Mouse (Mus musculus) liver, embryonic 11.5 days (tissue): ENCODE measurements around the gene Wdfy3. TPM values are rescaled to one million over a fixed set of nuclear protein-coding genes. Genes with fewer than 3 reads are reported as not detected.

Source experiments
- ATAC-seq: fragments of 200-750 bp; cut with Nextera tagmentation; replicated peaks from 2 replicates; pipeline ENCODE4 v1.8.0; 2017; ENCODE audit warnings: moderate number of reproducible peaks, mild to moderate bottlenecking, moderate TSS enrichment, moderate library complexity; ENCODE audit not compliant: low FRiP score
- DNase-seq: peaks from one replicate; pipeline ENCODE4 v3.0.0-alpha.2; 2017; ENCODE audit warnings: low spot score
- H3K27ac ChIP-seq: fragments of 300-500 bp; sonication (generic); 2 replicates; pipeline ENCODE4 v1.5.1; 2014; ENCODE audit warnings: mild to moderate bottlenecking, low read depth, low read length, control low read depth
- H3K27me3 ChIP-seq: fragments of 300-500 bp; sonication (generic); replicated peaks from 2 replicates; pipeline ENCODE4 v1.6.1; 2014; ENCODE audit warnings: low read length, mixed read lengths; ENCODE audit not compliant: control insufficient read depth, insufficient read depth
- H3K36me3 ChIP-seq: fragments of 300-500 bp; sonication (generic); 2 replicates; pipeline ENCODE4 v1.6.1; 2014; ENCODE audit warnings: mild to moderate bottlenecking, low read length, moderate library complexity, mixed read lengths; ENCODE audit not compliant: control insufficient read depth, insufficient read depth
- H3K4me1 ChIP-seq: fragments of 300-500 bp; sonication (generic); replicated peaks from 2 replicates; pipeline ENCODE4 v1.6.1; 2014; ENCODE audit warnings: low read length, mixed read lengths; ENCODE audit not compliant: control insufficient read depth, insufficient read depth
- H3K4me2 ChIP-seq: fragments of 300-500 bp; sonication (generic); 2 replicates; pipeline ENCODE4 v1.6.1; 2014; ENCODE audit warnings: mild to moderate bottlenecking, control low read depth, moderate library complexity
- H3K4me3 ChIP-seq: fragments of 300-500 bp; sonication (generic); 2 replicates; pipeline ENCODE4 v1.5.1; 2014; ENCODE audit warnings: low read depth, low read length, control low read depth
- H3K9ac ChIP-seq: fragments of 300-500 bp; sonication (generic); 2 replicates; pipeline ENCODE4 v1.6.1; 2014; ENCODE audit warnings: low read depth, low read length, control low read depth
- H3K9me3 ChIP-seq: fragments of 300-500 bp; sonication (generic); 2 replicates; pipeline ENCODE4 v1.6.1; 2016; ENCODE audit warnings: low read length, inconsistent platforms, mixed read lengths; ENCODE audit not compliant: control insufficient read depth
- WGBS: fragments of 180-500 bp; shearing (Covaris S2); extraction: QIAGEN DNeasy Blood & Tissue Kit; methylation state at CpG from one replicate; pipeline ENCODE4 v1.1.7; 2014; 5-methylcytosine and 5-hydroxymethylcytosine counted together
- polyA plus RNA-seq: library from polyadenylated mRNA; unstranded; fragments of >200 nt; fragmentation: Nextera tagmentation; extraction: Ambion mirVana; gene quantifications from 2 replicates; pipeline ENCODE4 v1.2.1, GENCODE M21; 2014

The Wdfy3 gene
- polyA plus RNA-seq, 1 experiment from 2014 or later = 12.7 TPM

DNA sequence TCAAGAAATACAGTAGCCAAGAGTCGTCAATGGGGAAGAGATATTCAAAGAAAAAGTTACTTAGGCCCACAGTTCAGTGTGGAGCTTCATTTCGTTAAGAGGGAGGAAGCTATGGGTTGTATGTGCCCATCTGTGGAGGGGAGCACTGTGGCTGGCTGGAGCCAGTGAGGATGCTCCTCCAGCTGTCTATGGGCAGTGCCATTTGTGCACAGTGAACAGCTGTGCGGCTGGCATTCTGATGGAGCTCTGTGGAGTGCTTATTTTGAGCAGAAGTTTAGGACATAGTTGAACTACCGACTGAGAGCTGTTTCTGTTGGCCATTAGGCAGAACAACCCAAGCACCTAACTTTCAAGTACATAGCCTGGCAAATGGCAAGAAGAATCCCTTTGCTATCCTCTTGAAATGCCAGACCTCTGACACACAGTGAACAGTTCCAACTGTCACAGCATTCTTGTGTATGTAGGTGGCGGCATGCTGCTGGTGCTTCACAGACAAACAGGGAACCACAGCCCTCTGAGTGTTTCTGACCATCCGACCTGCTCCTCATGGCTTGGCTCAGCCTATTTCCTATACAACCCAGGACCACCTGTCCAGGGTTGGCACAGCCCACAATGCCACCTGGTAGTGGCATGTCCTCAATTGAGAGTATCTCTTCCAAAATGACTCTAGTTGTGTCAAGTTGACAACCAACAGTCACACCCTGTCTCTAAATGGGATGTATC is 177.9 kb downstream of the Wdfy3 start:
- Histone ChIP-seq H3K9ac (no peak overlapping the region), H3K4me2 (no peak overlapping the region), H3K27ac (no peak overlapping the region), H3K9me3 (no peaks in the 10 kb centered on the region), H3K27me3 (no peaks in the 10 kb centered on the region), H3K4me1 (no peaks in the 10 kb centered on the region), H3K4me3 (no peak overlapping the region), H3K36me3 (peaks cover 33% of the 10 kb centered on the region)
- 92% methylated on average over 6 of the region's 6 CpGs for WGBS
- ATAC-seq (no peak), DNase-seq (no peak)

DNA sequence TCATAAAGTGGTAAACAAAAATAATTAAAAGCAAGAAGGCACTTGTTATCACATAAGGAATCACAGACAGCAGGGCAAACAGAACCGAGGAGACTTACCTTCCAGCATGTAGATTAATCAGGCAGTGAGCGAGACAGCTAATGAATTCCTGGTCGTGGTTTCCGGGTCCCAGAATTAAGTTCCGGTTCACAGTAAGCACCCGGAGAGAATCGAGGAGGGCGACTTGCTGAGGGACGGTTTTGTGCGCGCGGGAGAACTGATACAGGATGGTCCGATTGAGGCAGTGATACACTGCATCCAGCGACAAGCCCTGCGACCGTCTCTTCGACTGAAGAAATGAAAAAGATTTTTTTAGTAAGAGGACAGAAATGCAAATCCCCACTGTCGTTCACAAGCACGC is 181.7 kb downstream of the Wdfy3 start:
- H3K27me3 ChIP-seq = no peaks in the 10 kb centered on the region
- no peaks in the 10 kb centered on the region for H3K4me1 ChIP-seq
- no peak overlapping the region for H3K4me3 ChIP-seq
- no peak overlapping the region for H3K9ac ChIP-seq
- H3K36me3 ChIP-seq = peaks cover 43% of the 10 kb centered on the region
- DNase-seq = no peak
- no peaks in the 10 kb centered on the region for H3K9me3 ChIP-seq
- 95% methylated on average over 19 of the region's 19 CpGs for WGBS
- H3K27ac ChIP-seq = no peak overlapping the region
- no peak for ATAC-seq
- H3K4me2 ChIP-seq = no peak overlapping the region

DNA sequence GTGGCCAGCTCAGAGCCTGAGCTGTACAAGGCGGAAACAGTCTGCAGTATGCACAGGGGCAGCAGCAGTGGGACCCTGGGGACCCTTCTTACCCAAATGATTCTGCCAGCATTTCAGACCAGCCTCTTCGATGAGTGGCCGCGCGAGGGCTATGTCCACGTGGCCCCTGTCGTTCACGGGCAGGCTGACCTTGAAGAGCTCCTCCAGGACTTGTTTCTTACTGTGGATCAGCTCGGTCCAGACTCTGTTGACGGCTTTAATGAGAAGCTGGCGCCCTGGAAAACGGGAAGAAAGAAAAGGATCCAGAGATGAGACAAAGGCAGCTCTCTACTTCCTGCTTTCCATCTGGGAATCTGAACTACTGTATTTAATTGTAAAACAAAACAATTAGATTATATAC is 184.7 kb downstream of the Wdfy3 start:
- no peak for DNase-seq
- Histone ChIP-seq H3K9me3 (no peaks in the 10 kb centered on the region), H3K36me3 (peaks cover 45% of the 10 kb centered on the region), H3K27ac (no peak overlapping the region), H3K9ac (no peak overlapping the region), H3K27me3 (no peaks in the 10 kb centered on the region), H3K4me1 (no peaks in the 10 kb centered on the region), H3K4me3 (no peak overlapping the region), H3K4me2 (no peak overlapping the region)
- 96% methylated on average over 12 of the region's 12 CpGs for WGBS
- ATAC-seq = no peak

DNA sequence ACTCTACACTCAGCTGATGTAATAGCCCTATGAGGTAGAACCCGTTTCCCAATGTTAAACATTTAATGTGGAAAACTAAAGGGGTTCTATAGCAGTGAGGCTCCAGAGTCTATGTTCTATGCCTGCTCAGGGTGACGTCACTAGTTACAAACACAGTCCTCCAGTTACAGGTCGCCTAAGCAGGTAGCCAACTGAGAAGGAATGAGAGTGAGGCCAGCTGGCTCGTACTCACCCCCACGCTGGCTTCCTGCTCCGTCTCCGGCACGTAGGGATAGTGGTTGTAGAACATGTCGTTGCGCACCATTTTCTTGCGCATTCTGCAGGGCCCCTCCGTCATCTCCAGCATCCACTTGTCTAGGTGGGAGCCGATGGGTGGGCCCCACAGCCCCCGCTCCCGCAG is 187.5 kb downstream of the Wdfy3 start:
- H3K4me1 ChIP-seq = no peaks in the 10 kb centered on the region
- H3K9ac ChIP-seq = no peak overlapping the region
- H3K4me2 ChIP-seq = no peak overlapping the region
- H3K27ac ChIP-seq = no peak overlapping the region
- H3K4me3 ChIP-seq = no peak overlapping the region
- no peaks in the 10 kb centered on the region for H3K9me3 ChIP-seq
- no peak for ATAC-seq
- H3K36me3 ChIP-seq = peaks cover 41% of the 10 kb centered on the region
- 92% methylated on average over 15 of the region's 15 CpGs for WGBS
- DNase-seq = no peak
- H3K27me3 ChIP-seq = no peaks in the 10 kb centered on the region

- Histone ChIP-seq H3K36me3 (peaks cover 25% of the 10 kb centered on the region; the same call in 1 of the 2 replicates), H3K4me3 (no peak overlapping the region), H3K4me1 (no peaks in the 10 kb centered on the region), H3K9me3 (no peaks in the 10 kb centered on the region), H3K27ac (no peak overlapping the region), H3K9ac (no peak overlapping the region), H3K4me2 (no peak overlapping the region), H3K27me3 (no peaks in the 10 kb centered on the region)
- DNase-seq (no peak), ATAC-seq (no peak)
- WGBS = 85% methylated on average over 4 of the region's 4 CpGs
Observed at GRCm38 (mm10) chr5:101879914-101880313, 189.8 kb downstream of the Wdfy3 start.

GRCm38 (mm10) chr5:101878403-101878802 is 191.3 kb downstream of the Wdfy3 start:
- DNase-seq (no peak), ATAC-seq (no peak)
- Histone ChIP-seq H3K36me3 (peaks cover 16% of the 10 kb centered on the region; the same call in 1 of the 2 replicates), H3K4me2 (no peak overlapping the region), H3K9ac (no peak overlapping the region), H3K9me3 (no peaks in the 10 kb centered on the region), H3K27me3 (no peaks in the 10 kb centered on the region), H3K4me1 (no peaks in the 10 kb centered on the region), H3K27ac (no peak overlapping the region), H3K4me3 (no peak overlapping the region)
- WGBS = 71% methylated on average over 9 of the region's 9 CpGs

GRCm38 (mm10) chr5:101876185-101876584 is 193.5 kb downstream of the Wdfy3 start:
- Histone ChIP-seq H3K9ac (no peak overlapping the region), H3K27me3 (no peaks in the 10 kb centered on the region), H3K27ac (no peak overlapping the region), H3K36me3 (peaks cover 14% of the 10 kb centered on the region; the same call in 1 of the 2 replicates), H3K4me2 (no peak overlapping the region), H3K4me1 (no peaks in the 10 kb centered on the region), H3K9me3 (no peaks in the 10 kb centered on the region), H3K4me3 (no peak overlapping the region)
- DNase-seq (no peak), ATAC-seq (no peak)
- 83% methylated on average over 4 of the region's 4 CpGs for WGBS

GRCm38 (mm10) chr5:101866722-101867121 is 203.0 kb downstream of the Wdfy3 start:
- no peaks in the 10 kb centered on the region for H3K4me1 ChIP-seq
- ATAC-seq = no peak
- H3K4me2 ChIP-seq = no peak overlapping the region
- H3K4me3 ChIP-seq = no peak overlapping the region
- no peak for DNase-seq
- 78% methylated on average over 2 of the region's 2 CpGs for whole genome bisulfite sequencing
- H3K9ac ChIP-seq = no peak overlapping the region
- peaks cover 47% of the 10 kb centered on the region for H3K36me3 ChIP-seq
- no peaks in the 10 kb centered on the region for H3K27me3 ChIP-seq
- no peaks in the 10 kb centered on the region for H3K9me3 ChIP-seq
- H3K27ac ChIP-seq = no peak overlapping the region

- Histone ChIP-seq H3K27ac (no peak overlapping the region), H3K36me3 (peaks cover 39% of the 10 kb centered on the region), H3K4me1 (no peaks in the 10 kb centered on the region), H3K4me2 (no peak overlapping the region), H3K4me3 (no peak overlapping the region), H3K9me3 (no peaks in the 10 kb centered on the region), H3K9ac (no peak overlapping the region), H3K27me3 (no peaks in the 10 kb centered on the region)
- 83% methylated on average over 6 of the region's 6 CpGs for WGBS
- no peak for ATAC-seq
- DNase-seq = no peak
Observed at GRCm38 (mm10) chr5:101863946-101864345, 205.8 kb downstream of the Wdfy3 start.
